Mouse (Mus musculus): ENCODE measurements around the gene Spp2.

Spp2 gene

DNA sequence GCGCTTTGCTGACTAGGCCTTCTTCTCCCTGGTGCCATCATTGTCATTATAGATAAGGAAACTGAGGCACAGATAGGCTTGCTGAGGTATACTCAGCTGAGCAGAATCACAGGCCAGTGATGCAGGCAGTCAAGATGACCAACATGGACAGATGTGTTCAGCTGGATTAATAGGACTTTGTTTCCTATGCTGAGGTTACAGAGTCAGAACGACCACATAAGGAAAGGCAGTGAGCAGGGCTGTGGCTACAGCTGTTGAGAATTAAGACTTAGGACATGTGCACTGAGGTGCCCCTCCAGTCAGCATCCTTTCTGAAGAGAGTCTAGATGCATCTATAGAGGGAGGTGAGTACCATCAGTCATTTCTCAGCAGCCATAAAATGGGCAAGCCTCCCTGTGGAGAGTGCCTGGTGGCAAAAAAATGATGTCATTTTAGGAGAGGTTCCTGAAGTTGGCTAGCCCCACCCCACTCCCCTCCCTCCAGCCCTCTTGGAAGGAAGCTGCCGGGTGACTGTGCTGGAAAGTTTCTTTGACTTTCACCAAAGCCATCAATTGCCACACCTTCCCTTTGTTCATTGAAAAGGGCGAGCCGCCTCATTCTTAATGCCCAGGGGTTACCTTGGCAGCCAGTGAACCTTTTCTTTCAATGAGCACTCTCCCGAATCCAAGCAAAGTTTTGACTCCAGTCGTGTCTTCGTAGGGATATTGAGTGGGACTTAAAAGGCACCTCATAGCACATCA lies 59.7 kb downstream of the Spp2 start:
- DNase-seq (ENCODE audit: low read depth, low spot score) = no peak

DNA sequence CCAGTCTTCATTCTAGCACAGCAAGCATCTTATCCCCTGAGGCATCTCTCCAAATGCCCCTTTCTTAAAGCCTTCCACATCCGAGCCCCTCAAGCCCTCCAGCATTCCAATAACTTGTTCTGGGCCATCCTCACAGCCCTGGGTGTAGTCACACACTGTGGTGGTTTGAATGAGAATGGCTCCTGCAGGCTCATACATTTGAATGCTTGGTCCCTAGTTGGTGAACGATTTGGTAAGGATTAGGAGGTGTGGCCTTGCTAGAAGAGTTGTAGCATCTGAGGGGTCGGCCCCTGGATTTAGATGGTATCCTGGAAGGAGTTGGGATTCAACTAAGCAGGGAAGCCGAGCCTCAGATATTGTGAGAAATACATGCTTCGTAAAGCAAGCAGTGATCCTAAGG lies 61.1 kb downstream of the Spp2 start:
- DNase-seq (ENCODE audit: low read depth, low spot score) = no peak

DNA sequence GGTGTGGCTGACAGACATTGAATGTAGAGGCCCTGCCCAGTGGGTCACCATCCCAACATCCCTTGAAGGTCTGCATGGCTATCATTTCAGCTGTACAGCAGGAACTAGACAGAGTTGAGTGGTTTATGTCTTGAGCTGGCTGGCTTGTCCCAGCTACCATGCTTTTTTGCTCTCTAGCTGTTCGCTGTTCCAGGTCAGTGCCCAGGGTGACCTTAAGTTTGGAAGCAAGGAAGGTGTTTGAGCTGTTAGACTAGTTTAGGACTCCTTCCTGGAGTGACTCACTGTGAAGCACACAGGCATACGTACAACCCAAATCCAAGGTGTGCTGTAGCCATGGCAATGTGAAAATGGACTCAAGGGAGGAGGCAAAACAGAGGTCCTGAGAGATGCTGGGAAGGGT lies 61.6 kb downstream of the Spp2 start:
- no peak for DNase-seq (ENCODE audit: low read depth, low spot score)

DNA sequence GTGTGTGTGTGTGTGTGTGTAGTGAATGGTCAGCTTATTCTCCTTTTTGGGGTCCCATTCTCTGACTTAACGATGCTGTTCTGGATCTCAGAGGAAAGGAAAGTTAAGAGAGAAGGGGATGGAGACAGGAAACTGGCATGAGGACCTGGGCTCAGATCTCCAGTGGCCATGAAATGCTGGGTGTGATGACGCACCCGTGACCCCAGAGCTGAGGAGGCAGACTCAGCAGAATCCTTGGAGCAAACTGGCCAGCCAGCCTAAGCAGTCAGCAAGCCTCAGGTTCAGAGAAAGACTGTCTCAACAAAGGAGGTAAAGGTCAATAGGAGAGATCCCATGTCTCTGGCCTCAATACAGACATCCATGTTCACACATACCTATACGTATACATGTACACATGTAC lies 63.0 kb downstream of the Spp2 start:
- DNase-seq (ENCODE audit: low read depth, low spot score) = no peak

DNA sequence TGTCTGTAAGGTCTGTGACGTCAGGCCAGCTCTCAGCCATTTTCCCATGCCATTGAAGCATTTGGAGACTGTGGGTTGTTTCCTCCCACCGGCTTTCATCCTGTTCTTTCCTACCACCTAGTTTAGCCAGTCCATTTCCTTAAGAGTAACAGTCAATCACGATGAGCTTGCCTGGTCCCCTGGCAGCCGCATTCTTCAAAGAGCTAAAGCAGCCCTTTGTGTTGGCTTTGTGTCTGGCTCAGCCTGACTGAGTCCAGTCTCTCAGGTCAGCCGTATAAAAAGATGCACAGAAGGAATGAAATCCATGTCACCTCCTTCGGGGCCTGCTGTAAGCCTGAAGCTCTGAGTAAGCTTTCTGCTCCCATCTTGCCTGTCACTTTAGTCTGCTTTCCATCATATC lies 65.5 kb downstream of the Spp2 start:
- DNase-seq (ENCODE audit: low read depth, low spot score) = no peak

DNA sequence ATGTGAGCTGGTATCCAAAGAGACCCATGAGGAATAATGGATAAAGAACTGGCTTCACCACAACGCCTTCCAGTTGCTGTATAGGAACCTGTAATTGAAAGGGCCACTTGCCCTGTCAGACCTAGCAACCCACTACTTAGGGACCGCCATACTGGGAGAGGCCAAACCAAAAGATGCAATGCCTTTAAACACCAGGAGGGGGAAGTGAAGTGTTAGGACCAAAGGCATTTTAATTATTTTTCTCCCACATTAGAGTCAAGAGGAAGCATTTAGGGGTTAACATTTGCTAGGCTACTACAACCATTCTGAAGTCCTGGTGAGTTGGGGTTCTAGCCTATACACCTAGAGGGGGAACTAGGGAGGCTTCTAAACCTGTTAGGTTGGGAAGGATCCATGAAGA lies 67.1 kb downstream of the Spp2 start:
- no peak for DNase-seq (ENCODE audit: low read depth, low spot score)

DNA sequence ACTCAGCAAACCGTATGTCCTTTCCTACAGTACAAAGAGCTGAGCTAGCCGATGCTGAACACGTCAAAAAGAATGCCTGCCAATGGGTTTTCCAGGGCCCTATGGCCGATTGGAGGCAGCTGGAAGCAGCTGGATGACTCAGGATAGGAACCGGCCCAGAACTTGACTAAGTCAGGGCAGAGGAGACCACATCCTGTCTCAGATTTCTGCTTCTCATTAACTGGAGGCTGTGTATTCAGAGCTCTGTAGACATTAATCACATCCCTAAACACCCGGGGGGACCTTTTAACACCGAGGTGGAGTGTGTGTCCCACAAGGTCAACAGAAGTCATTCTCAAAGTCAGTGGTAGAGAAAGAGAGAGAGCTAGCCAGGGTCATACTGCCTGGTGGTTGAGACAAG lies 67.8 kb downstream of the Spp2 start:
- DNase-seq (ENCODE audit: low read depth, low spot score) = peak; percentile 58

DNA sequence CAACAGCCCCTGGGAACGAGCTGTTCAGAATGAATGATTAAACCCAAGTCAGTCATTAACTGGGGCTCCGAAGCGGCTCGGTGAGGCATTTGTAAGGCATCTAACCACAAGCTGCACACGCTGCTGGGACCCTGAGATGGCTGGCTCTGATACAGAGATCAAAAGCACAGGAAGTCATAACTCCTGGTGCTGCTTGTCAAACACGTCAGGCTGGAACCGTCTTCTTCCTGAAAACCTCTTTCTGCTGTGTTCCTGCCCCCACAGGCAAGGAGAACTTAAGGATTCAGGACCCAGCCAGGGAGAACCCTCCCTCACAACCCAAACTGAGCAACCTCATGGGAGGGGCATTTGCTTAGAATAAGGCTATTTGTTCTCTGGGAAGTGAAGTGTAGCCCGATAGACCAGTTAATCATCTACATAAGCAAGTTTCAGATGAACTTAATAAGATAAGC lies 68.8 kb downstream of the Spp2 start:
- peak; percentile 74 for DNase-seq (ENCODE audit: low read depth, low spot score)
